Mouse (Mus musculus) midbrain, embryonic 10.5 days (tissue): ENCODE measurements around the gene Ccdc84. TPM values are rescaled to one million over a fixed set of nuclear protein-coding genes. Genes with fewer than 3 reads are reported as not detected.
A peak's percentile ranks its signal among the peaks of the same experiment; 100 is the strongest.

Source experiments
- DNase-seq: peaks from one replicate; pipeline ENCODE4 v3.0.0-alpha.2; 2017; ENCODE audit warnings: low spot score
- H3K27ac ChIP-seq: fragments of 300-500 bp; sonication (generic); replicated peaks from 2 replicates; pipeline ENCODE4 v1.5.1; 2016; ENCODE audit warnings: mild to moderate bottlenecking
- H3K27me3 ChIP-seq: fragments of 300-500 bp; sonication (generic); 2 replicates; pipeline ENCODE4 v1.6.1; 2016; ENCODE audit warnings: low read depth, mild to moderate bottlenecking; ENCODE audit not compliant: poor library complexity, severe bottlenecking
- H3K36me3 ChIP-seq: fragments of 300-500 bp; sonication (generic); 2 replicates; pipeline ENCODE4 v1.6.1; 2016; ENCODE audit warnings: mild to moderate bottlenecking, moderate library complexity
- H3K4me1 ChIP-seq: fragments of 300-500 bp; sonication (generic); 2 replicates; pipeline ENCODE4 v1.6.1; 2016
- H3K4me3 ChIP-seq: fragments of 300-500 bp; sonication (generic); 2 replicates; pipeline ENCODE4 v1.5.1; 2016; ENCODE audit warnings: mild to moderate bottlenecking, moderate library complexity
- H3K9me3 ChIP-seq: fragments of 300-500 bp; sonication (generic); replicated peaks from 2 replicates; pipeline ENCODE4 v1.6.1; 2016; ENCODE audit warnings: mild to moderate bottlenecking
- WGBS: fragments of 180-500 bp; shearing (Covaris S2); methylation state at CpG from one replicate; pipeline ENCODE4 v1.1.7; 2016; 5-methylcytosine and 5-hydroxymethylcytosine counted together
- polyA plus RNA-seq: library from polyadenylated mRNA; unstranded; fragments of >200 nt; fragmentation: Nextera tagmentation; extraction: Ambion mirVana; gene quantifications from 2 replicates; pipeline ENCODE4 v1.2.1, GENCODE M21; 2016

Gene Ccdc84
- polyA plus RNA-seq, 1 experiment from 2014 or later = 25.4 TPM

DNA sequence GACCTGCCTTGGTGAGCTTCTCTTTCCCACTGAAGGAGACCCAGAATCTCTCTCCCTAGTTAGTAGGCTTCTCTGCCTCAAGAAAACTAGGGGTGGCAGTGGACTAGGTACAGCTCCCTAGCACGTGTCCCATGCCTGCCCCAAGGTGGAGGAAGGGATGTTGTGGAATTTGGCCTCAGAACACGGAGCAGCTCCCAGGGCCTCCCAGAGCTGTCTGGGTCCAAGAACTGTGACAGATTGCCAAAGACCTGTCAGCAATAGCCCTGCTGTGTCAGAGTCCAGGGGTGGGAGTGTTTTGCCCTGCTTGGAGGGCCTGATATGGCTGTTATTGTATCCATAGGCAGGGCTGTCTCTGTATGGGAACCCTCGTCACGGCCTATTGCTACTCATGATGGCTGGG lies 17.3 kb downstream of the Ccdc84 start:
- H3K4me3 ChIP-seq = no peak overlapping the region
- WGBS = 89% methylated on average over 4 of the region's 4 CpGs
- H3K4me1 ChIP-seq = peaks cover 44% of the 10 kb centered on the region
- peaks cover 70% of the 10 kb centered on the region for H3K36me3 ChIP-seq
- no peaks in the 10 kb centered on the region for H3K9me3 ChIP-seq
- no peak for DNase-seq
- no peak overlapping the region for H3K27ac ChIP-seq
- peaks cover 13% of the 10 kb centered on the region for H3K27me3 ChIP-seq

DNA sequence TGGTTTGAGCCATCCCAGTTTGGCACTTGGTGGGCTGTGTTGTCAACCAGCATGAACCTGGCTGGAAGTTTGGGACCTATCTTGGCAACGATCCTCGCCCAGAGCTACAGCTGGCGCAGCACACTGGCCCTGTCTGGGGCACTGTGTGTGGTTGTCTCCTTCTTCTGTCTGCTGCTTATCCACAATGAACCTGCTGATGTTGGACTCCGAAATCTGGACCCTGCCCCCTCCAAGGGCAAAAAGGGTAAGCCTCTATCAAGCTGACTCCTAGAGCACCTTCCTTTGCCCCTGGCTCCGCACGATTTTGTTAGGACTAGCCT lies 18.6 kb downstream of the Ccdc84 start:
- 0 out of 2 replicates have a peak overlapping the region, but pooled peaks have one; percentile 1 for H3K27ac ChIP-seq
- H3K4me1 ChIP-seq = peaks cover 34% of the 10 kb centered on the region
- WGBS = 92% methylated on average over 6 of the region's 6 CpGs
- no peaks in the 10 kb centered on the region for H3K9me3 ChIP-seq
- peaks cover 59% of the 10 kb centered on the region for H3K36me3 ChIP-seq
- DNase-seq = no peak
- H3K27me3 ChIP-seq = peaks cover 13% of the 10 kb centered on the region
- H3K4me3 ChIP-seq = no peak overlapping the region

- WGBS = 84% methylated on average over 13 of the region's 13 CpGs
- DNase-seq = no peak
These were observed 19.1 kb downstream of the Ccdc84 start for GRCm38 (mm10) chr9:44399114-44399794.

GRCm38 (mm10) chr9:44398551-44398950 lies 19.8 kb downstream of the Ccdc84 start:
- DNase-seq = no peak
- Histone ChIP-seq H3K27ac (peak overlapping the region; percentile 90; the same call in 1 of the 2 replicates), H3K4me1 (peaks cover 34% of the 10 kb centered on the region), H3K27me3 (peaks cover 13% of the 10 kb centered on the region), H3K9me3 (no peaks in the 10 kb centered on the region), H3K4me3 (peak overlapping the region; percentile 85), H3K36me3 (peaks cover 47% of the 10 kb centered on the region)
- WGBS = 87% methylated on average over 9 of the region's 9 CpGs

More at GRCm38 (mm10) chr9:44399114-44399794, 19.1 kb downstream of the Ccdc84 start:
- peaks cover 34% of the 10 kb centered on the region for H3K4me1 ChIP-seq
- H3K4me3 ChIP-seq = 0 out of 2 replicates have a peak overlapping the region, but pooled peaks have one; percentile 4
- H3K36me3 ChIP-seq = peaks cover 54% of the 10 kb centered on the region
- H3K27ac ChIP-seq = 0 out of 2 replicates have a peak overlapping the region, but pooled peaks have one; percentile 1
- no peaks in the 10 kb centered on the region for H3K9me3 ChIP-seq
- peaks cover 13% of the 10 kb centered on the region for H3K27me3 ChIP-seq

- Histone ChIP-seq H3K36me3 (peaks cover 44% of the 10 kb centered on the region), H3K9me3 (no peaks in the 10 kb centered on the region), H3K4me3 (peak overlapping the region; percentile 85), H3K27me3 (peaks cover 13% of the 10 kb centered on the region), H3K4me1 (peaks cover 34% of the 10 kb centered on the region), H3K27ac (peak overlapping the region; percentile 90)
- no peak for DNase-seq
- WGBS = 22% methylated on average over 4 of the region's 4 CpGs
These were observed 20.3 kb downstream of the Ccdc84 start for GRCm38 (mm10) chr9:44398087-44398486.

DNA sequence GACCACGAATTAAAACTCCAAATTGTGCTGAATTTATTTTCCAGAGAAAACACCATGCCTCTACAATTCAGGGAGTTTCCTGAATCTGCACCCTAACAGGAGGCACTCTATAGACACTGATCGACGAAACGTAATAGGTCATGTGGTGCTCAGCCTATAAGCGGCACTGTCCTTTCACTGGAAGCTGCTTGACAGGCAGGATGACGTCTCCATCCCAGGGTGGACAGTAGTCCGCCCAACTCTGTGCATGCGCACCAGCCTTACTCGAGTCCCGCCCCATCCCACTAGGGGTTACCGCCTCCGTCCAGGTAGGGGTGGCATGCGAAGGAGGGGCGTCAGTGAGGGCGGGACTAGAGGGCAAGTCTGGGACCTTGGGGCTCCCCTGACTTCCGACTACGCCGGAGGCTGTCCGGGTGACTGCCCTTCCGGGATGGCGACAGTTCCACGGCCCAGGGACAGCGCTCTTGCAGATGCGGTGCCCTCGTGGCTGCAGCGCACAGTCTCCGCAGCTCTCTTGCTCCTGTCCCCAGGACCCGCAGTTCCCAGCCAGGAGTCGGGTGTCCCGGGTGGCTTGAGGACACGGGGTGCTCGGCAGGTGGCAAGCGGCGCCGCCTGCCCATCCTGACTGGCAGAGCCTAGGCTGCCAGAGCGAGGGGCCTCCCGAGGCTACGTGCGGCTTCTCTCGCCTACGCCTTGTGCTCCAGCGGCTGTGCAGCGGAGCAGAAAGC lies 21.5 kb downstream of the Ccdc84 start, which contains the start of gene Slc37a4:
Gene Slc37a4, plus strand, starts transcription at position 169 of the 728 bp plus-strand sequence.
- Histone ChIP-seq H3K9me3 (no peaks in the 10 kb centered on the region), H3K4me1 (peaks cover 34% of the 10 kb centered on the region), H3K27me3 (peaks cover 13% of the 10 kb centered on the region), H3K36me3 (peaks cover 42% of the 10 kb centered on the region), H3K4me3 (peak within 1 kb of the TSS; percentile 85), H3K27ac (peak within 1 kb of the TSS; percentile 90)
- peak; percentile 87 for DNase-seq
- WGBS = under 1% methylated on average over 43 of the region's 43 CpGs

DNA sequence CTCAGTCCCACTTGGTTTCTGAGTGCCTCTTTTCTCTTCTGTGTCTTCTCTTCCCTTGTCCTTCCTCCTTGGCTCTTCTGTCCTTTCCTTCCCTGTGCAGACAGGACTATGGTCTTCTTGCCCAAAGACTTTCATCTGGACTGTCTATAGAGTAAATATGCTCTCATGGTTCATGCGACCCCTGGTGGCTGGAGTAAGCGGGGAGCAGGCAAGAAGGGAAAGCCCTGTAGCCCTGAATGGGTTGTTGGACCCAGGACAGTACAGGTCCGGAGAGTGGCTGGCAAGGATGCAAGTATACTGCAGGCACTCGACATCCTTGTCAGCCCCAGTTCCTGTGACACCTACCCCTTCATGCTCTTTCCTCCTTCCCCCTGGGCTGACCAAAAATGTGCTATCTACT lies 26.9 kb downstream of the Ccdc84 start:
- H3K27ac ChIP-seq = no peak overlapping the region
- no peaks in the 10 kb centered on the region for H3K9me3 ChIP-seq
- DNase-seq = peak; percentile 68
- peaks cover 5% of the 10 kb centered on the region for H3K4me1 ChIP-seq
- no peaks in the 10 kb centered on the region for H3K27me3 ChIP-seq
- H3K4me3 ChIP-seq = no peak overlapping the region
- WGBS = 47% methylated on average over 4 of the region's 4 CpGs
- H3K36me3 ChIP-seq = peaks cover 66% of the 10 kb centered on the region

GRCm38 (mm10) chr9:44389273-44389672 lies 29.1 kb downstream of the Ccdc84 start:
- Histone ChIP-seq H3K4me3 (no peak overlapping the region), H3K36me3 (peaks cover 88% of the 10 kb centered on the region), H3K9me3 (no peaks in the 10 kb centered on the region), H3K27me3 (no peaks in the 10 kb centered on the region), H3K27ac (no peak overlapping the region), H3K4me1 (no peaks in the 10 kb centered on the region)
- peak; percentile 35 for DNase-seq
- 68% methylated on average over 8 of the region's 8 CpGs for WGBS

GRCm38 (mm10) chr9:44387221-44387620 lies 31.1 kb downstream of the Ccdc84 start:
- no peak for DNase-seq
- WGBS = 79% methylated on average over 3 of the region's 3 CpGs
- no peak overlapping the region for H3K27ac ChIP-seq
- no peaks in the 10 kb centered on the region for H3K9me3 ChIP-seq
- H3K4me3 ChIP-seq = no peak overlapping the region
- no peaks in the 10 kb centered on the region for H3K4me1 ChIP-seq
- no peaks in the 10 kb centered on the region for H3K27me3 ChIP-seq
- peaks cover 99% of the 10 kb centered on the region for H3K36me3 ChIP-seq

- no peak for DNase-seq
- H3K36me3 ChIP-seq = peaks cover 93% of the 10 kb centered on the region
These were observed 33.8 kb downstream of the Ccdc84 start for GRCm38 (mm10) chr9:44384596-44384995.

DNA sequence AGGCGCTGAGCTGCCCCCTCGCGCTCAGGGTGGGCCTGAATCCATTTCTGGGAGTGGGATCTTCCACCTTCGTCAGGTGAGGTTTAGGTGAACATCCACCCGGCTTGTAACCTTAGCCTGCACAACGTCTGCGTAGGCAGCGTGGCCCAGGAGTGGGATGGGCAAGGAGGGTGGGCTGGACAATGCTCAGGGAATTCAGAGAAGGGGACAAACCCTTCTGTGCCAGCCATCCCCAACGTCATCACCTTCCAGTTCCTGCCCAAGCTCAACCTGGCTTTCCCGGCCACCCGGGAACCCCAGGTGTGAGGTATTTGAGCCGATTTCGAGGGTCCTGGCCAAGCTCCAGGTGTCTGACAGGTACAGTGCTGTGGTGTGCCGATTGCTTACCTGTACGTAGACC lies 38.5 kb downstream of the Ccdc84 start:
- no peaks in the 10 kb centered on the region for H3K27me3 ChIP-seq
- H3K27ac ChIP-seq = peak overlapping the region; percentile 94
- no peaks in the 10 kb centered on the region for H3K9me3 ChIP-seq
- DNase-seq = no peak
- H3K4me3 ChIP-seq = peak overlapping the region; percentile 92
- H3K4me1 ChIP-seq = peaks cover 31% of the 10 kb centered on the region
- H3K36me3 ChIP-seq = peaks cover 48% of the 10 kb centered on the region
- WGBS = 13% methylated on average over 15 of the region's 15 CpGs

More at GRCm38 (mm10) chr9:44384596-44384995, 33.8 kb downstream of the Ccdc84 start:
- H3K27ac ChIP-seq = no peak overlapping the region
- no peaks in the 10 kb centered on the region for H3K9me3 ChIP-seq
- no peak overlapping the region for H3K4me3 ChIP-seq
- no peaks in the 10 kb centered on the region for H3K27me3 ChIP-seq
- peaks cover 19% of the 10 kb centered on the region for H3K4me1 ChIP-seq
- 90% methylated on average over 13 of the region's 13 CpGs for WGBS

GRCm38 (mm10) chr9:44379054-44379834 lies 39.1 kb downstream of the Ccdc84 start, which contains the start of gene Hyou1:
TSS of gene Hyou1 (plus strand) at chr9:44379490.
- WGBS = under 1% methylated on average over 83 of the region's 83 CpGs
- Histone ChIP-seq H3K4me3 (peak within 1 kb of the TSS; percentile 92), H3K27ac (peak within 1 kb of the TSS; percentile 94)

More at GRCm38 (mm10) chr9:44379054-44379834, 39.1 kb downstream of the Ccdc84 start, which contains the start of gene Hyou1:
- H3K4me1 ChIP-seq = peaks cover 31% of the 10 kb centered on the region
- H3K9me3 ChIP-seq = no peaks in the 10 kb centered on the region
- peak; percentile 100 for DNase-seq
- H3K36me3 ChIP-seq = peaks cover 42% of the 10 kb centered on the region
- no peaks in the 10 kb centered on the region for H3K27me3 ChIP-seq
